Mouse (Mus musculus): ENCODE results near the gene Dscam. TPM values are rescaled to one million over a fixed set of nuclear protein-coding genes. Genes with fewer than 3 reads are reported as not detected.

Dscam gene
- total RNA-seq, 4 experiments from 2014 or later: 32.6 to 39.6 (median 34.8) TPM

- DNase-seq (ENCODE audit: low spot score in 2 of 2): no peak
Observed at GRCm38 (mm10) chr16:96725071-96725724, 445.4 kb downstream of the Dscam start.

- DNase-seq (ENCODE audit: low spot score in 2 of 2): no peak
Observed at GRCm38 (mm10) chr16:96724591-96724990, 446.0 kb downstream of the Dscam start.

- DNase-seq (ENCODE audit: low spot score in 2 of 2): no peak
Observed at GRCm38 (mm10) chr16:96724123-96724522, 446.4 kb downstream of the Dscam start.

- no peak for DNase-seq (ENCODE audit: low spot score in 2 of 2)
Observed at GRCm38 (mm10) chr16:96723066-96723669, 447.4 kb downstream of the Dscam start.

- DNase-seq (ENCODE audit: low spot score in 2 of 2): no peak
Observed at GRCm38 (mm10) chr16:96722135-96722534, 448.4 kb downstream of the Dscam start.

- DNase-seq (ENCODE audit: low spot score in 2 of 2): no peak
Observed at GRCm38 (mm10) chr16:96721241-96721640, 449.3 kb downstream of the Dscam start.

GRCm38 (mm10) chr16:96720666-96721065, 449.9 kb downstream of the Dscam start:
- no peak for DNase-seq (ENCODE audit: low spot score in 2 of 2)

GRCm38 (mm10) chr16:96718221-96718620, 452.3 kb downstream of the Dscam start:
- DNase-seq (ENCODE audit: low spot score in 2 of 2): no peak

GRCm38 (mm10) chr16:96716633-96717032, 453.9 kb downstream of the Dscam start:
- DNase-seq (ENCODE audit: low spot score in 2 of 2): no peak

GRCm38 (mm10) chr16:96711935-96712334, 458.6 kb downstream of the Dscam start:
- DNase-seq (ENCODE audit: low spot score in 2 of 2): no peak

- no peak for DNase-seq (ENCODE audit: low spot score in 2 of 2)
Observed at GRCm38 (mm10) chr16:96700551-96700950, 470.0 kb downstream of the Dscam start.

- no peak for DNase-seq (ENCODE audit: low spot score in 2 of 2)
Observed at GRCm38 (mm10) chr16:96695882-96696281, 474.7 kb downstream of the Dscam start.

- DNase-seq (ENCODE audit: low spot score in 2 of 2): no peak
Observed at GRCm38 (mm10) chr16:96691576-96691975, 479.0 kb downstream of the Dscam start.

GRCm38 (mm10) chr16:96690052-96690451, 480.5 kb downstream of the Dscam start:
- no peak for DNase-seq (ENCODE audit: low spot score in 2 of 2)

- DNase-seq (ENCODE audit: low spot score in 2 of 2): no peak
Observed at GRCm38 (mm10) chr16:96689419-96689818, 481.1 kb downstream of the Dscam start.

GRCm38 (mm10) chr16:96685065-96685464, 485.5 kb downstream of the Dscam start:
- DNase-seq (ENCODE audit: low spot score in 2 of 2): no peak

- peak; percentile 43 to 74 for DNase-seq (ENCODE audit: low spot score in 2 of 2)
Observed at GRCm38 (mm10) chr16:96684581-96684980, 486.0 kb downstream of the Dscam start.

- no peak for DNase-seq (ENCODE audit: low spot score in 2 of 2)
Observed at GRCm38 (mm10) chr16:96682289-96682972, 488.1 kb downstream of the Dscam start.

- DNase-seq (ENCODE audit: low spot score in 2 of 2): no peak
Observed at GRCm38 (mm10) chr16:96679981-96680380, 490.6 kb downstream of the Dscam start.

GRCm38 (mm10) chr16:96677471-96677870, 493.1 kb downstream of the Dscam start:
- DNase-seq (ENCODE audit: low spot score in 2 of 2): no peak

GRCm38 (mm10) chr16:96676663-96677062, 493.9 kb downstream of the Dscam start:
- no peak for DNase-seq (ENCODE audit: low spot score in 2 of 2)

- DNase-seq (ENCODE audit: low spot score in 2 of 2): peak in 1 of 2 experiments; percentile 25
Observed at GRCm38 (mm10) chr16:96673191-96673847, 497.2 kb downstream of the Dscam start.
